Mouse (Mus musculus) layer of hippocampus, postnatal 36 days (tissue): Measurements from ENCODE around the gene Itprip. TPM values are rescaled to one million over a fixed set of nuclear protein-coding genes. Genes with fewer than 3 reads are reported as not detected.

ENCODE experiments used
- DNase-seq, 2 experiments: peaks; one replicate each; pipeline ENCODE4 v3.0.0; 2022
- total RNA-seq, 2 experiments: library from RNA; stranded (reverse); gene quantifications; 2 replicates each; pipeline ENCODE4 v1.2.3; 2021

Itprip gene
- total RNA-seq, 2 experiments from 2014 or later = 1.0 to 1.9 TPM

DNA sequence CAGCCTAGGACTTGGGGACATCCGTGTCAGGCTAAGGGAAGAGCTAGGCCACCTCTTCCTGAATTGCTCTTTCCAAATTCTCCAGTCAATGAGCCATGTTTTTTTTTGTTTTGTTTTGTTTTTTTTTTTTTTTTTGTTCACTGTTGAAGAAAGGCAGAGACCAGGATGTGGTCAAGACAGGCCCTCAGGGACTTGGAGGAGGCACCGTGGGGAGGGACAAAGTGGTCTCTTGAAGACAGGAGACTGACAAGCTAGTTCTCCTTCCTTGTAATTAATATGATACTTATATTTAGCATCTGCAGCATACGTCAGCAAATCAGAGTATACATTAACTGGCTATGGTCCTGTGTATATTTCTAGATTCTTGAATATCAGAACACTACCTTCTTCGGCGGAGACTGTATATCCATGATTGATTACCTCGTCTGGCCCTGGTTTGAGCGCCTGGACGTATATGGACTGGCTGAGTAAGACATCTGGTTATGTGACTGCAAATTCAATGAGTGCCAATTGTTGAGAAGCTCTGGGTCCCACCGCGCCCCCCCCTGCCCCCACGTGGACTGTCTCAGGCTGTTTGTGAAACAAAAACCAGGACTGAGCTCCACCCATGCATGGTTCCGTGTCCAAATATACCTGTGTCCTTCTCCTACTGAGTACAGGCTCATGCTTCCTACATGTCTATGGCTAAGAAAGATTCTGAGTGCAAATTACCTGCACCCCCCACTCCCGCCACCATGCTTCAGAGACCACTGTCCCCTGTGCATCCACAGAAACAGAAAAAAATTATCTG lies 34.6 kb downstream of the Itprip start:
- DNase-seq = no peak

DNA sequence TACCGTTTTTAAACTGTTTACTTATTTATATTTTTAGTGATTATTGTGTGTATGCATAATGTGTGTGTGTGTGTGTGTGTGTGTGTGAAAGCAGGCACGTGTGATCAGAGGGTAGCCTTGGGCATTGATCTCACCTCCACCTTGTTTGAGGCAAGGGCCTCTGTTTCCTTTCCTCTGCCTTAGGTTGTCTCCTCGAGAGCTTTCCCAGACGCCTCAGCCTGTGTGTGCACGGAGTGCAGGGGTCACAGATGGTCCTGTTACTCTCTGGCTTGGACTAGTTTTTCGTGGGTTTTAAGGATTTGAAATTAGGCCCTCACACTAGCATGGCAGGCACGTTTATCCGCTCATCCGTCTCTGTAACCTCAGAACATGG lies 36.2 kb downstream of the Itprip start:
- no peak for DNase-seq

DNA sequence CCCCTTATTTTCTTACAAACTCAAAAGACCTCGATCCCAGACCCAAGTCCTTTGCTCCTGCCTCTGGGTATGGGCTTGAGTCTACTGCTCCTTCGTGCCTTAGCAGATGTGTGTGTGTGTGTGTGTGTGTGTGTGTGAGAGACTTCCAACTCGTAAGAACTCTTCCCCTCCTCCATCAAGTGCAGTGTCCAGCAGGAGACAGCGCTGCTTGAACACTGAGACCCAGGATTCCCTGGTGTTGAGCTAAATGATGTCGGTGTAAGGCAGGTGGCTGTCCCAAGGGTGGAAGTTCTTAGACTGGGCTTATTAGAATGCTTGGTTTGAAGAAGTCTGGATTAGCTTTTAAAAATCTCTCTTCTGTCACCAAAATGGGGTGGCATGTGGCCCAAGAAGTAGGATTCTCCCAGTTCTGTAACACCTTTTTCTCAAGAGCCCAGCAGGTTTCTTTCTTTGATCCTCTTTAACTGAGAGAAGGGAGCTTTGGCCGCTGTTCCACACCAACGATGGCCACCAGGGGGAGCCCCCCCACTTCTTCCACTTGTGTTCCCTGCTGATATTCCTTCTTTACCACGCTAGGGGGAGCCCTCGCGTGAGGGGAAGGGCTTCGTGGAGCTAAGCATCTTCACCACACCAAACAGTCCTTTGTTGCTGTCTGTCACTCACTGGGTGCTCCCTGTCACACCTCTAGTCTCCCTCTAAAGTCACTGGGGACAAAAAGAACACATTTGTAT lies 36.8 kb downstream of the Itprip start:
- peak; percentile 74 to 79 for DNase-seq

DNA sequence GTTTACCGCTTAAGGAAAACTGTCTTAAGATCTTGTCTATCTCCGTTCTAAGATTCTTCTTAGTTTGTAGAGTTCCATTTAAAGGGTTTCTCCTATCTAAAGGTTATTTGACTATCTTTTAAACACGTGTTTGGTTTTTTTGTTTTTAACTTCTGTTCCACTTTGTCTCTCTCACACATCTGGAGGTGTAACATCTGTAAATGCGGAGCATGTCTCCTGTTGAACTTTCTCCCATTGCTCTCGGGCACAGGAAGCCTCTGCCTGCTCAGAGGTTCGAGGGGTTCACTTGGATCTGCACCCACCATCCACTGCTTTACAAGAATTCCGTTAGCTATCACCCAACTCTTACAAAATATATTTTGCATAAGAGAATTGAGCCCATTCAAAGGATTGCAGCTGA lies 37.6 kb downstream of the Itprip start:
- no peak for DNase-seq

- no peak for DNase-seq
Measured at GRCm38 (mm10) chr19:47876252-47876651, 42.8 kb downstream of the Itprip start.

GRCm38 (mm10) chr19:47871515-47871914 lies 47.6 kb downstream of the Itprip start:
- DNase-seq = no peak

DNA sequence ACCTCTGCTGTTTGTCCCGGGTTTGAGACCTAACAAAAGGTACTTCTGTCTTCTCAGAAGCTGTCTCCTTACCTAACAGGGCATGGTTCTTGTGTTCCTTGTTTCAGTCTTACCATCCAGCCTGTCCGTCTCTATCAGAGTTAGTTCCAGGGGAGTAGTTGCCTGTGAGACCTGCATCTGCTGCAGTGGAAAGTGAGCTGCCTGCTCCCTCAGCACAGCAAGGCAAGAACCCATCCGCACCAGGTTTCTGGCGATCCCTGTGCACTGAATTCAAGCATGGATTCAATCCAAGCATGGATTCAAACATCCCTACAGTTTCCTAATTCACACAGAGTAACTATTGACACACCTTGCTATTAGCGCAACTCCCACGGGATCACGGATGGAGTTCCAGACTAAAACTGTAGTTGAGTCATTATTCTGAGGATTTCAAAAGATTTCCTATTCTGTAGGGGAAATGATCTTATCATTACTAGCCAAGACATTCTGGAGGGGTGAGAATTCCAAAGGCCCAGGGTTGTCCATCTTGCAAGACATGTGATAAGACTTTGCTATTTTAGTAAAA lies 48.9 kb downstream of the Itprip start:
- no peak for DNase-seq

- DNase-seq = no peak
Measured at GRCm38 (mm10) chr19:47869516-47869915, 49.6 kb downstream of the Itprip start.

DNA sequence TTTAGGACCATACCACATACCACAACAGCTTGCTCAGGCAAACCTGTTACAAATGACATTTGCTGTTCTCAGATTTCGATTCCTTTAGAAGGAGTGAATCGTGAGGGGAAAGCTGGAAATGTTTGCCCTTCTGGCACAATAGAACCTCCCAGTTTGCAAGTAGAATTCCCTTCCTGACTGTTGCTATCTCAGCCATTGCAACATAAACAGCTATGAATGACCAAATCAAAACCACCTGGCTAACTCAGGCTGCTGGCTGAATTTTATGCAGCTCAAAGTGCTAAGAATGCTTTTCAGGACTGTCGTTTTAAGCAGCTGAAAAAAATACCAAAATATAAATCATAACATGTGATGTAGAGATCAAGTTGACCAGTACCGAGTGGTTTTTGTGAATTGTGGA lies 50.1 kb downstream of the Itprip start:
- no peak for DNase-seq

- no peak for DNase-seq
Measured at GRCm38 (mm10) chr19:47867628-47868175, 51.4 kb downstream of the Itprip start.

DNA sequence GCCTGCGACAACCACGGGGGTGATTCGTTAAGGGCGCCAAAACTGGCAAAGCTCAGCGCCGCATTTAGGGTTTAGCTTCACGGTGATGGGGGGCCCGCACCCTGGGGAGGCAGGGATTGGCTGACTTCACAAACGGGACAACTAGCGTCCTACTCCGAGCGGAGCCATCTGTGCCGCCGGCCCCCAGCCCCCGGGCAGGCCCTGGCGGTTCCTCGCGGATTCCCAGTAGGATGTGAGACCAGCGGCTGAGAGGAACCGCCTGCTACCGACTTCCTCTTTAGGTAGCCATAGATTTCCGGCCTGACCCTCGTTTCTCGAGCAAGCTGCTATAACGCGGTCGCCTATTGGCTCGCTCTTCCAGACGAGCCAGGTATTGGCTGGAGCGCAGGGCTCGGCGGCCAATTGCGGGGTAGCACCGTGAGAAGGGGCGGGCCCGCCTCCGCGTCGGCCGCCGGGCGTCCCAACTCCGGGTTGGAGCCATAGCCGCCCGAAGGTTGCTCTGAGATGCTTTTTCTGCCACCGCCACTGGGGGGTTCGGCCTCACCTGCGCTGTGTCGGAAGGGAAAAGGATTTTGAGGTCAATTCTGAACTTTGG lies 53.6 kb downstream of the Itprip start, which contains the start of gene Gsto2:
Gene Gsto2, plus strand, starts transcription at position 182 of the 595 bp plus-strand sequence.
- peak; percentile 93 to 94 for DNase-seq

GRCm38 (mm10) chr19:47864721-47865120 lies 54.4 kb downstream of the Itprip start:
- no peak for DNase-seq

DNA sequence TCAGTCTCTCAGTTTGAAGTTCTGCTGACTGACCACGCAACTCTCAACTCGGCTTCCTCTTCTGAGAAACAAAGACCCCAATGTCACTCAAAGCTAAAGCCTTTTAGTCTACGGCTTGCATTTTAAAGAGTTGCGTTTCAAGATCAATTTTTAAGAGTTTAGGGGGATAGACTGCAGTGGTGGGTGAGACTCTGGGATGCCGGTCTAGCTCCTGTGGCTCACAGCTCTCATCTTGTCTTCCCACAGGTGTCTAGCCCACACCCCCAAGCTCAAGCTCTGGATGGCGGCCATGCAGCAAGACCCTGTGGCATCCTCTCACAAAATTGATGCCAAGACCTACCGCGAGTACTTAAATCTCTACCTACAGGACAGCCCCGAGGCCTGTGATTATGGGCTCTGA lies 55.0 kb downstream of the Itprip start:
- no peak for DNase-seq

DNA sequence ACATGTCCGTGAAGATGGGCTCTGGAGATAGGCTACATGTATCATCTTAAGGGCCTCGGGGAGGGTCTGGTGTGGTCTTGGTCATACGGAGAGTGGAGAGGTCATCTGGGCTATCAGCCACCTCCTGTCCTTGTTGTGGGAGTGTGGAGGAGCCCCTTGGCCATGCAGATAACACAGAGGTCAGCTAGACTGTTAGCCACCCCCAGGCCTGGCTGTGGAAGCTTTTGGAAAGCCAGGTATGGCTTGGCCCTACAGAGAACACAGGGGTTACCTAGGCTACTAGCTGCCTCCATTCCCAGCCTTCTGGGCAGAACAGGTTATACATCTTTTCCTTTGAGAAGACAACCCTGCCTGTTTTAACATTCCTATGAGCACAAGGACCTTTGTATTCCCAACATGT lies 56.5 kb downstream of the Itprip start:
- no peak for DNase-seq

- DNase-seq = no peak
Measured at GRCm38 (mm10) chr19:47859180-47859579, 59.9 kb downstream of the Itprip start.

GRCm38 (mm10) chr19:47857957-47858942 lies 60.8 kb downstream of the Itprip start:
- DNase-seq = no peak

GRCm38 (mm10) chr19:47854796-47855783 lies 64.0 kb downstream of the Itprip start, which contains the start of gene Gsto1:
TSS of gene Gsto1 (plus strand) at chr19:47854970.
- DNase-seq = peak; percentile 86

GRCm38 (mm10) chr19:47853951-47854795 lies 64.9 kb downstream of the Itprip start:
- no peak for DNase-seq

GRCm38 (mm10) chr19:47853053-47853452 lies 66.0 kb downstream of the Itprip start:
- DNase-seq = no peak
